Mouse (Mus musculus): ENCODE measurements at regions not wholly inside any gene's neighbourhood (a gene's known extent, or its start where the extent isn't known, plus 50 kb on each side); places are given as distances from the start of the nearest gene placed in this dataset.

- TF ChIP-seq CTCF (IDR thresholded peaks at IDR 0.05; ENCODE audit: low read depth, low read length) (no peak), POLR2A (IDR thresholded peaks at IDR 0.05; ENCODE audit: extremely low read depth, insufficient read depth, low read length) (no peak)
These were observed 466.9 kb downstream of the Bnc2 start for GRCm38 (mm10) chr4:84208175-84208574.

Data from liver, adult 2 months (tissue).